Mouse (Mus musculus) stomach, embryonic 14.5 days (tissue): Measurements from ENCODE around the gene Pdss2. TPM values are rescaled to one million over a fixed set of nuclear protein-coding genes. Genes with fewer than 3 reads are reported as not detected.
A peak's percentile ranks its signal among the peaks of the same experiment; 100 is the strongest.

Source experiments
- ATAC-seq: fragments of 200-750 bp; cut with Nextera tagmentation; 2 replicates; pipeline ENCODE4 v1.8.0; 2017; ENCODE audit warnings: low read depth, moderate TSS enrichment; ENCODE audit not compliant: insufficient number of reproducible peaks, insufficient read depth, low FRiP score
- H3K27ac ChIP-seq: fragments of 300-500 bp; sonication (generic); 2 replicates; pipeline ENCODE4 v1.5.1; 2014; ENCODE audit warnings: mild to moderate bottlenecking, low read length, moderate library complexity, mixed read lengths
- H3K27me3 ChIP-seq: fragments of 300-500 bp; sonication (generic); 2 replicates; pipeline ENCODE4 v1.6.1; 2014; ENCODE audit warnings: low read length, control low read depth, mixed read lengths; ENCODE audit not compliant: control insufficient read depth, insufficient read depth
- H3K36me3 ChIP-seq: fragments of 300-500 bp; sonication (generic); 2 replicates; pipeline ENCODE4 v1.6.1; 2014; ENCODE audit warnings: mild to moderate bottlenecking, control low read depth, low read length, moderate library complexity, mixed read lengths; ENCODE audit not compliant: control insufficient read depth, insufficient read depth
- H3K4me1 ChIP-seq: fragments of 300-500 bp; sonication (generic); 2 replicates; pipeline ENCODE4 v1.6.1; 2014; ENCODE audit warnings: low read length, control low read depth, mixed read lengths; ENCODE audit not compliant: control insufficient read depth, insufficient read depth
- H3K4me2 ChIP-seq: fragments of 300-500 bp; sonication (generic); replicated peaks from 2 replicates; pipeline ENCODE4 v1.6.1; 2014; ENCODE audit warnings: low read depth, low read length, control low read depth
- H3K4me3 ChIP-seq: fragments of 300-500 bp; sonication (generic); 2 replicates; pipeline ENCODE4 v1.5.1; 2014; ENCODE audit warnings: low read depth, low read length, control low read depth
- H3K9ac ChIP-seq: fragments of 300-500 bp; sonication (generic); replicated peaks from 2 replicates; pipeline ENCODE4 v1.6.1; 2014; ENCODE audit warnings: low read depth, mild to moderate bottlenecking, control low read depth, low read length, moderate library complexity, mixed read lengths
- H3K9me3 ChIP-seq: fragments of 300-500 bp; sonication (generic); 2 replicates; pipeline ENCODE4 v1.6.1; 2016; ENCODE audit warnings: low read depth, low read length, control low read depth; ENCODE audit not compliant: control insufficient read depth
- WGBS: fragments of 180-500 bp; shearing (Covaris S2); extraction: QIAGEN DNeasy Blood & Tissue Kit; methylation state at CpG from one replicate; pipeline ENCODE4 v1.1.7; 2014; 5-methylcytosine and 5-hydroxymethylcytosine counted together
- polyA plus RNA-seq: library from polyadenylated mRNA; unstranded; fragments of >200 nt; fragmentation: Nextera tagmentation; extraction: Ambion mirVana; gene quantifications from 2 replicates; pipeline ENCODE4 v1.2.1, GENCODE M21; 2014

Pdss2 gene
- polyA plus RNA-seq, 1 experiment from 2014 or later, result 13.1 TPM

GRCm38 (mm10) chr10:43454219-43454618 lies 232.9 kb downstream of the Pdss2 start:
- 86% methylated on average over 1 of the region's 1 CpGs for WGBS
- Histone ChIP-seq H3K4me3 (no peak overlapping the region), H3K9me3 (no peaks in the 10 kb centered on the region), H3K4me2 (no peak overlapping the region), H3K27me3 (no peaks in the 10 kb centered on the region), H3K4me1 (no peaks in the 10 kb centered on the region), H3K9ac (no peak overlapping the region), H3K27ac (no peak overlapping the region), H3K36me3 (no peaks in the 10 kb centered on the region)
- ATAC-seq, result no peak

GRCm38 (mm10) chr10:43454671-43455070 lies 233.4 kb downstream of the Pdss2 start:
- no peaks in the 10 kb centered on the region for H3K9me3 ChIP-seq
- no peaks in the 10 kb centered on the region for H3K27me3 ChIP-seq
- H3K27ac ChIP-seq, result no peak overlapping the region
- ATAC-seq, result no peak
- no peaks in the 10 kb centered on the region for H3K36me3 ChIP-seq
- no peak overlapping the region for H3K4me2 ChIP-seq
- no peak overlapping the region for H3K9ac ChIP-seq
- H3K4me1 ChIP-seq, result no peaks in the 10 kb centered on the region
- WGBS, result 96% methylated on average over 3 of the region's 3 CpGs
- no peak overlapping the region for H3K4me3 ChIP-seq

GRCm38 (mm10) chr10:43462821-43463220 lies 241.5 kb downstream of the Pdss2 start:
- no peak overlapping the region for H3K27ac ChIP-seq
- no peaks in the 10 kb centered on the region for H3K36me3 ChIP-seq
- 62% methylated on average over 5 of the region's 5 CpGs for WGBS
- no peak overlapping the region for H3K4me3 ChIP-seq
- ATAC-seq, result 0 out of 2 replicates have a peak, but pooled peaks have one; percentile 46
- H3K9me3 ChIP-seq, result no peaks in the 10 kb centered on the region
- H3K27me3 ChIP-seq, result no peaks in the 10 kb centered on the region
- no peak overlapping the region for H3K9ac ChIP-seq
- H3K4me1 ChIP-seq, result no peaks in the 10 kb centered on the region
- H3K4me2 ChIP-seq, result no peak overlapping the region

- 0 out of 2 replicates have a peak, but pooled peaks have one; percentile 18 for ATAC-seq
These were observed 241.9 kb downstream of the Pdss2 start for GRCm38 (mm10) chr10:43463227-43463626.

GRCm38 (mm10) chr10:43466223-43466622 lies 244.9 kb downstream of the Pdss2 start:
- Histone ChIP-seq H3K4me2 (no peak overlapping the region), H3K4me3 (no peak overlapping the region), H3K27ac (no peak overlapping the region), H3K36me3 (no peaks in the 10 kb centered on the region), H3K9me3 (no peaks in the 10 kb centered on the region), H3K27me3 (no peaks in the 10 kb centered on the region), H3K4me1 (no peaks in the 10 kb centered on the region), H3K9ac (no peak overlapping the region)
- 90% methylated on average over 2 of the region's 2 CpGs for WGBS
- ATAC-seq, result no peak

More at GRCm38 (mm10) chr10:43463227-43463626, 241.9 kb downstream of the Pdss2 start:
- H3K27me3 ChIP-seq, result no peaks in the 10 kb centered on the region
- no peaks in the 10 kb centered on the region for H3K36me3 ChIP-seq
- H3K9me3 ChIP-seq, result no peaks in the 10 kb centered on the region
- WGBS, result 35% methylated on average over 3 of the region's 3 CpGs
- H3K9ac ChIP-seq, result no peak overlapping the region
- no peak overlapping the region for H3K4me3 ChIP-seq
- H3K27ac ChIP-seq, result no peak overlapping the region
- no peaks in the 10 kb centered on the region for H3K4me1 ChIP-seq
- H3K4me2 ChIP-seq, result no peak overlapping the region

GRCm38 (mm10) chr10:43467659-43468058 lies 246.4 kb downstream of the Pdss2 start:
- H3K36me3 ChIP-seq, result no peaks in the 10 kb centered on the region
- WGBS, result 30% methylated on average over 13 of the region's 13 CpGs
- no peaks in the 10 kb centered on the region for H3K4me1 ChIP-seq
- no peaks in the 10 kb centered on the region for H3K27me3 ChIP-seq
- no peak overlapping the region for H3K4me2 ChIP-seq
- no peak overlapping the region for H3K4me3 ChIP-seq
- no peak overlapping the region for H3K27ac ChIP-seq
- H3K9me3 ChIP-seq, result no peaks in the 10 kb centered on the region
- ATAC-seq, result no peak
- H3K9ac ChIP-seq, result no peak overlapping the region

GRCm38 (mm10) chr10:43468293-43468692 lies 247.0 kb downstream of the Pdss2 start:
- Histone ChIP-seq H3K36me3 (no peaks in the 10 kb centered on the region), H3K4me2 (no peak overlapping the region), H3K4me1 (no peaks in the 10 kb centered on the region), H3K4me3 (no peak overlapping the region), H3K27me3 (no peaks in the 10 kb centered on the region), H3K27ac (no peak overlapping the region), H3K9ac (no peak overlapping the region), H3K9me3 (no peaks in the 10 kb centered on the region)
- 87% methylated on average over 6 of the region's 6 CpGs for WGBS
- no peak for ATAC-seq

GRCm38 (mm10) chr10:43475376-43475775 lies 254.1 kb downstream of the Pdss2 start:
- no peak for ATAC-seq
- WGBS, result 58% methylated on average over 4 of the region's 4 CpGs

GRCm38 (mm10) chr10:43477459-43477858 lies 256.2 kb downstream of the Pdss2 start:
- no peaks in the 10 kb centered on the region for H3K36me3 ChIP-seq
- H3K4me1 ChIP-seq, result peaks cover 14% of the 10 kb centered on the region; the same call in 1 of the 2 replicates
- peak overlapping the region; percentile 88 for H3K4me2 ChIP-seq
- H3K27ac ChIP-seq, result no peak overlapping the region; the same call in 1 of the 2 replicates
- no peak for ATAC-seq
- no peaks in the 10 kb centered on the region for H3K9me3 ChIP-seq
- 0 out of 2 replicates have a peak overlapping the region, but pooled peaks have one; percentile 94 for H3K9ac ChIP-seq
- peak overlapping the region; percentile 79 for H3K4me3 ChIP-seq
- H3K27me3 ChIP-seq, result no peaks in the 10 kb centered on the region
- 13% methylated on average over 9 of the region's 9 CpGs for WGBS

More at GRCm38 (mm10) chr10:43475376-43475775, 254.1 kb downstream of the Pdss2 start:
- H3K4me2 ChIP-seq, result no peak overlapping the region
- no peak overlapping the region for H3K4me3 ChIP-seq
- no peaks in the 10 kb centered on the region for H3K36me3 ChIP-seq
- peaks cover 10% of the 10 kb centered on the region; the same call in 1 of the 2 replicates for H3K4me1 ChIP-seq
- H3K9ac ChIP-seq, result no peak overlapping the region
- no peaks in the 10 kb centered on the region for H3K9me3 ChIP-seq
- H3K27me3 ChIP-seq, result no peaks in the 10 kb centered on the region
- no peak overlapping the region for H3K27ac ChIP-seq
